Mouse (Mus musculus) urinary bladder, postnatal 25 days (tissue): ENCODE data around the gene Cacna1s.

Experiments used
- DNase-seq: peaks from one replicate; pipeline ENCODE4 v3.0.0; 2022; ENCODE audit warnings: low spot score

Gene Cacna1s

DNA sequence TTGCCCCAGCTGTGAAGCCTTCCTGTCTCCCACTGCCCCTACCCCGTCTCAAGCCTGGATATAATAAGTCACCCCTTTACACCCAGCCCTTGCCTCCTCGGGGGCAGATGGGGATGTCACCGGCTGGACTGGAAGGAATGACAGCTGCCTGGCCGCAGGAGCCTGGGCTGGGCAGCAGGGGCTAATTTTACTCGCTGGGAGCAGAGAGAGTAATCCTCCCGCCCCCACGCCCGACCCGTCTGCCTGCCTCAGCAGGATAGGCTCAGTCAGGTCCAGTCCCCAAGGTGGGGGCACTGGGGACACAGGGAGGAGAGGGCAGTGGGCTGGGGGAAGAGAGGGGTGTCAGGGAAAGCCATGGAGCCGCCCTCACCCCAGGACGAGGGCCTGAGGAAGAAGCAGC is at the start of gene Cacna1s:
Cacna1s (plus strand) TSS at position 204 of the 400 bp plus-strand sequence.
- DNase-seq = no peak

- DNase-seq = no peak
Measured at GRCm38 (mm10) chr1:136006292-136006748, 46.2 kb upstream of the Cacna1s start, which contains the start of gene Igfn1. Gene Igfn1 (minus strand): TSS chr1:136006342.

- peak; percentile 74 for DNase-seq
Measured at GRCm38 (mm10) chr1:136007211-136008158, 45.1 kb upstream of the Cacna1s start, which contains the start of gene Tmem9. Gene Tmem9 (plus strand): TSS chr1:136008150.

DNA sequence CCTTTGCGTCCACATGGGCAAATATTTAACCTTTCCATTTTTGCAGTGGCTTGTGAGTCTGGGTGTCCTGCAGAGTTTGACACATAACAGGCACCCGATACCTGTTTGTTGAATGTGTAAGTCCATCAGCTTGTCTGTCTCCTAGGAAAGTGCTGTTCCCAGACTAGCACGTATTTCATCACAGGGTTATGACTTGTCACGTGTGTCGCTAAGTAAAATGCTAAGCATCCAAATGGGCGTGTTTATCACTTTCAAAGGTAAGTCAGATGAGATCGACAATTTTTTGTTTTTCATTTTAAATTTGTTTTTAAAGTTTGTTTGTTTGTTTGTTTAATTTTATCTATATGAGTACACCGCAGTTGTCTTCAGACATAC is 44.4 kb upstream of the Cacna1s start:
- DNase-seq = no peak

GRCm38 (mm10) chr1:136010247-136010646 is 42.3 kb upstream of the Cacna1s start:
- DNase-seq = no peak

- DNase-seq = no peak
Measured at GRCm38 (mm10) chr1:136013513-136013912, 39.0 kb upstream of the Cacna1s start.

DNA sequence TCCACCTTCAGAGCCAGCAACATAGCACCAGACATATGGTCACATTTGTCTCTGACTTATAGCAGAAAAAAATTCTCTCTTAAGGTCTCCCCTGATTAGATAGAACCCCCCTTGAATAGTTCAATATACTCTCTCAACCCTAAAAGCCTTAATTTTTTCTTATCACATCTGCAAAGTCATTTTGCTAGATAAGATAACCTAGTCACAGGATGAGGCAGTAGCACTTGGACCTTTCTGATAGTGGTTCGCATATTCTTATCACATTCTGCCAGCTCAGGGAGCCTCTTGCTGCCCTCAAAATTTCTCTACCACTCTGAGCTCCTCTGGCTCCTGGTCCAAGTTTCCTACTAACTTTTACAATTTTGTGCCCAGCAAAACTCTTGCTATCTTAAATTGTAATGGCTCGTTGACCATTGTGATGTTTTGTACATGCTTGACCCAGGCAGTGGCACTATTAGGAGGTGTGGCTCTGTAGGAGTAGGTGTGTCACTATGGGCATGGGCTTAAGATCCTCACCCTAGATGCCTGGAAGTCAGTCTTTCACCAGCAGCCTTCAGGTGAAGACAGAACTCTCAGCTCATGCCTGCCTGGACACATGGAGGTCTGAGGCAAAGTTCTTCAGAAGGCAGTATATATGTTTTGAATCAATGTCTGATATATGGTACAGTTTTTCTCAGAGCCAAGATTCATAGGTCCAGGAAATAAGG is 37.6 kb upstream of the Cacna1s start:
- DNase-seq = no peak

GRCm38 (mm10) chr1:136017307-136017706 is 35.2 kb upstream of the Cacna1s start:
- no peak for DNase-seq

- DNase-seq = peak; percentile 81
Measured at GRCm38 (mm10) chr1:136017907-136018313, 34.6 kb upstream of the Cacna1s start.

DNA sequence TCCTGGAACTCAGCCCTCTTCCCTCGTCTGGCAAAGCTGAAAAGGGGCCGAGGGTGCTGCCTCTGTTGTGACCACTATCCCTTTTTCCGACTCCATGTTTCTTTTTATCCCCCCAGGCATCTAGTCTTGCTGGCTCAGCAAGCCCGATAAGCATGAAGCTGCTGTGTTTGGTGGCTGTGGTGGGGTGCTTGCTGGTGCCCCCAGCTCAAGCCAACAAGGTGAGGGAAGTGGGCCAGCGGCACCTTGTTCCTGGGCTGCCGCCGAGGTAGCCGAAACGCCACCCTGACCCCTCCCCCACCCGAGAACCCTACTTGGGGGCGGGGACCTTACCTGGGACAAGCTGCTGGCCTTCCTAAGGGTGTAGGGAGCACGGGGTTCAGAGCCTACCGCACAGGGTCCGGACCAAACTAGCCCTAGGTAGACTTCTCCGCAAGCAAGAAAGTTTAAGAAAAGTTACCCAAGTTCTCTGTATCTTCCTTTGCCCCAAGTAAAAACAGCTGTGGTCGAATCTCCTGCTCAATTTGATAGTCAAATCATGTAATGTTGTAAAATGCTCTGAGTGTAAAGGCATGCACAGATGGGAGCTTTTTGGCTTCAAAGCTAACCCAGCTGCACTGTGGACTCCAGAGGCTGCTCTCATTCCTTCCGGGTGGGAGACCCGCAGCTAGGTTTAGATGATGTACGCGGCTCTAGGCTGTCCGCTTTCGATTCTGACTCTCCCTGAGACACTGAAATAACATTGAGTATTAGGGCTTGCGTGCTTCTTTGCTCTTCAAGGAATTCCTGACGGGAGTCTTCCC is 34.0 kb upstream of the Cacna1s start:
- peak; percentile 21 for DNase-seq

DNA sequence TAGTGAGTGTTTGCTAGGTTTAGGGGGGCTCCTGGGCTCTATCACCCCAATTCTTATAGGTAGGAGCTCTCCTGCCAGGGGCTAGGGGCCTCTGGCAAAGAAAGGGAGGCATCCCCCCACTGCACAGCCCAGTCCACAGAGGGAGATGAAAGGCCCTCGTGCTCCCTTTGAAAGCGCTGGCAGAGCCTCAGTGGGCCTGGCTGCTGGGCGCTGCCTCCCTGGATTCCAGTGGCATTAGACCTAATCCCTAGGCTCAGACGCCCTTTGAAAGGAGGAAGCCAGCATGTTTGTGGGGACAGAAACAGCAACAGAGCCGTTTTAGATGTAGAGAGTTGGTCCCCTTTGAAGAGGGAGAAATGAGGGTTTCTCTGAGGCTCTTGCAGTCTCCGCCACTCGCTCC is 22.3 kb upstream of the Cacna1s start:
- DNase-seq = no peak

DNA sequence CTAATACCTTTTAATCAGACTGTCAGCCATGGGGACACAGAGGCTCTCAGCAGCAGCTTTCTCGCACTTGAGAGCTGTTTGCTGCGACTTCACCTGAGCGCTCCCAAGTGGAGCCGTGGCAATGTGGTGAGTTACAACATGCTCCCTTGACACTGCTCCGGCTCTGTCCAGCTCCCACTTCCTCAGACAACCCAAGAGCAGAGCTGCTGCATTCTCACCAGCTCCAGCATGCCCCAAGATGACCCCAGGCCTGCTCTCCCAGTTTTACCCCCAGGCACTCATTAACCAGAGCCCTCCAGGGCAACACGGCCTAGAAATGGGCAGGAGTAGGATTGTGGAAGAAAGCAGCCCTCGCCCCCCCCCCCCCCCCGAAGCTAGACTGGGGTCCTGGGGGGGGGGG is 20.9 kb upstream of the Cacna1s start:
- DNase-seq = no peak

GRCm38 (mm10) chr1:136032961-136033360 is 19.6 kb upstream of the Cacna1s start:
- no peak for DNase-seq

- no peak for DNase-seq
Measured at GRCm38 (mm10) chr1:136038746-136039538, 13.6 kb upstream of the Cacna1s start.

DNA sequence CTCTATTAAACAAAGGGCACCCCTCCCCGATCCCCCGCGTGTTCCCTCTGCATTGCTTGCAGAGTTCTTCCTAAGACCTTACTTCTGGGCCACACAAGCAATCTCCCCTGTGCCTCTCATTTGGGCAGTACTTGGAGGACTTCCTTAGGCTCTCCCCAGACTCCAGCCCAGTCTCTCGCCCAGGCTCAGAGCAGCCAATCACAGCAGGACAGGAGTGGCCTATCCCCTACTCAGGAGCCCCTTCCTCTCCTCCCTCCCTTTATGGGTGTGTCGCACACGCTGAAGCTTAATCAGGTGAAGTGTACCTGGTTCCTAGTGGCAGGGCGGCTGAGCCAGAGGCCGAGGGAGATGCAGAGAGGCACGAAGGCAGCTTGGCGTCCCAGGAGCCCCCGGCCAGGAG is 12.1 kb upstream of the Cacna1s start:
- no peak for DNase-seq

DNA sequence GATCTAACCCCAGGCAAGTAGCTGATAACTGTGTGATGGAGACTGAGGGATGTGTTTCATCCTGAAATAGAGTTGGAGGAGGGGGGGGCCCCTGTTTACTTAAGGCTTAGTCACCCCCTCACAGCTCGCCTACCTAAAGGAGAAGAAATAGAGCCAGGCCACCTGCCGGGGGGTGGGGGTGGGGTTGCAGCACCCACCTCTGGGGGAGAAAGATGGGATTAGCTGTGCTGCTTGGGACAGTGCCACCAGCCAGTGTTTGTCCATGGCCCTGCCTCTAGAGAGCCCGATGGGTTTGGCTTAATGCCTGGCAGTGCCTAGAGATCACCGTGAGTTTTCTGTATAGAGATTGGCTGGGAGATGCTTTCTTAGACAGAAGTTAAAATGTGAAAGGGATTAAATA is 11.7 kb upstream of the Cacna1s start:
- no peak for DNase-seq

GRCm38 (mm10) chr1:136045774-136046173 is 6.8 kb upstream of the Cacna1s start:
- peak; percentile 49 for DNase-seq

GRCm38 (mm10) chr1:136047432-136047831 is 5.1 kb upstream of the Cacna1s start:
- DNase-seq = no peak

DNA sequence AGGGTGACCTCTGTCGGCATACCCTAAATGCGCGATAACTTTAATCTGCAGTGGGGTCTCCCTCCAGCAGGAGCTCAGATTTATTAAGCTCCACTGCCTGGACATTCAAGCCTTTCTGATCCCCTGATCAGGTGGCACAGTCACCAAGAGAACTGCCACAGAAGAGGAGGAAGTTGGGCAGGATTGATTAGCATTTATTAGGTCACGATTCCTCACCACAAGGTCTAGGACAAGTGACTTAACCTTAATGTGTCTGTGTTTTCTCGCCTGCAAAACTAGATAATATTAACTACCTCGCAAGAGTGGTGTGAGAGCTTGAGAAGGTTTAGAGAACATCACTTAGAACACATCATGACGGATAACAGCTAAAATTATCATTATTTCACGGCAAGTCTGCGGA is 4.7 kb upstream of the Cacna1s start:
- DNase-seq = no peak

GRCm38 (mm10) chr1:136050312-136051012 is 2.1 kb upstream of the Cacna1s start, which contains the start of gene Ascl5:
Gene Ascl5 (plus strand): TSS chr1:136050804.
- no peak for DNase-seq

DNA sequence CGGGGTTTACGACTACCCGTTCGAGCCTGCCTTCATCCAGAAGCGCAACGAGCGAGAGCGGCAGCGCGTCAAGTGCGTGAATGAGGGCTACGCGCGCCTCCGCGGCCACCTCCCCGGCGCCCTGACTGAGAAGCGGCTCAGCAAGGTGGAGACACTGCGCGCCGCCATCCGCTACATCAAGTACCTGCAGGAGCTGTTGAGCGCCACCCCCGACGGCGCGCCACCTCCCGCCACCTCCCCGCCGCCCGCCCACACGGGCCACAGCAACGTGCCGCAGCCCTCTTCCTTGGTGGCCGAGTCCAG is 1.6 kb upstream of the Cacna1s start:
- DNase-seq = no peak
